ENCODE assay signal across 27 mouse cellular contexts in genomic region chr1:191065188-191065587, GRCm38 (mm10). TPM values are rescaled to one million over a fixed set of nuclear protein-coding genes. Genes with fewer than 3 reads are reported as not detected.
DNase-seq lines count a peak whose midpoint lies in the region; ATAC-seq and TF ChIP-seq lines count a peak whose summit lies in the region.
"Had no signal": no experiment of that assay in that cellular context is flagged by ENCODE, and none has a peak within 500 bp of the region (broad histone marks: within the 10 kb centered on the region; RNA-seq: fewer than 3 reads in every experiment).

No protein-coding gene starts in this region.

- ATAC-seq in G1E (ENCODE audit: extremely low read depth, insufficient number of reproducible peaks, low FRiP score, poor library complexity, severe bottlenecking): peak; percentile 46
- ATAC-seq in liver, embryonic 13.5 days (ENCODE audit: low read depth): no peak
- peak; percentile 63 for ATAC-seq in monocyte, adult 5-6 weeks (replicated peaks; ENCODE audit: insufficient number of reproducible peaks, low FRiP score, low TSS enrichment, poor library complexity, severe bottlenecking)
- no peak for ATAC-seq in neural tube, embryonic 15.5 days (ENCODE audit: low FRiP score)
- ATAC-seq: forebrain, postnatal 0 days had no signal

- no peak for TF ChIP-seq CTCF in E14TG2a.4 (conservative IDR thresholded peaks at IDR 0.05; ENCODE audit: low read length)
- TF ChIP-seq CTCF in G1E (IDR thresholded peaks at IDR 0.05; ENCODE audit: low read depth, low read length): no peak

- H3K9ac ChIP-seq in liver, embryonic 13.5 days: peak overlapping the region; percentile 18; the same call in 1 of the 2 replicates
- no peak overlapping the region for H3K9ac ChIP-seq in neural tube, embryonic 15.5 days (replicated peaks)
- H3K9ac ChIP-seq: embryonic facial prominence, embryonic 15.5 days; forebrain, postnatal 0 days; hindbrain, embryonic 13.5 days; limb, embryonic 12.5 days; midbrain, embryonic 12.5 days had no signal

- H3K4me2 ChIP-seq in liver, embryonic 13.5 days: peak overlapping the region; percentile 46
- no peak overlapping the region for H3K4me2 ChIP-seq in neural tube, embryonic 15.5 days
- H3K4me2 ChIP-seq: embryonic facial prominence, embryonic 15.5 days; hindbrain, embryonic 13.5 days; limb, embryonic 12.5 days; midbrain, embryonic 12.5 days had no signal

- no peak for DNase-seq in G1E (ENCODE audit: low spot score)
- no peak for DNase-seq in liver, embryonic 13.5 days
- no peak for DNase-seq in left cerebral cortex, adult 8-10 months (ENCODE audit: low spot score in 2 of 2)
- no peak for DNase-seq in kidney, postnatal 36 days
- DNase-seq: adrenal gland, postnatal 36 days; cerebellum, adult 9-10 months; forebrain, postnatal 0 days; gastrocnemius, postnatal 14 days; heart, adult 2 months; kidney, adult 11 months; lung, adult 18-20 months; lung, postnatal 10 days; right cerebral cortex, postnatal 14 days had no signal

- H3K27me3 ChIP-seq in E14TG2a.4 (ENCODE audit: insufficient read depth, low read length): no peaks in the 10 kb centered on the region
- no peaks in the 10 kb centered on the region for H3K27me3 ChIP-seq in G1E (ENCODE audit: insufficient read depth, low read length)
- H3K27me3 ChIP-seq in liver, embryonic 13.5 days: no peaks in the 10 kb centered on the region
- H3K27me3 ChIP-seq in neural tube, embryonic 15.5 days (replicated peaks): no peaks in the 10 kb centered on the region
- H3K27me3 ChIP-seq: embryonic facial prominence, embryonic 15.5 days; hindbrain, embryonic 13.5 days; limb, embryonic 12.5 days; midbrain, embryonic 12.5 days had no signal

- H3K9me3 ChIP-seq in E14TG2a.4 (ENCODE audit: low read length) (peaks cover 20% of the 10 kb centered on the region), G1E (replicated peaks) (no peaks in the 10 kb centered on the region)
- no peaks in the 10 kb centered on the region for H3K9me3 ChIP-seq in liver, embryonic 13.5 days (replicated peaks)
- no peaks in the 10 kb centered on the region for H3K9me3 ChIP-seq in neural tube, embryonic 15.5 days (replicated peaks)
- H3K9me3 ChIP-seq: embryonic facial prominence, embryonic 15.5 days; forebrain, embryonic 10.5 days; hindbrain, embryonic 13.5 days; limb, embryonic 12.5 days; midbrain, embryonic 12.5 days had no signal

- WGBS in liver, embryonic 13.5 days (ENCODE audit: insufficient replicate concordance): 57% methylated on average over 4 of the region's 4 CpGs
- 84% methylated on average over 4 of the region's 4 CpGs for WGBS in neural tube, embryonic 15.5 days

- H3K4me1 ChIP-seq in E14TG2a.4 (replicated peaks; ENCODE audit: low read depth, low read length) (peaks cover 61% of the 10 kb centered on the region), G1E (ENCODE audit: insufficient read depth, low read depth, low read length) (peaks cover 34% of the 10 kb centered on the region)
- peaks cover 33% of the 10 kb centered on the region for H3K4me1 ChIP-seq in liver, embryonic 13.5 days (replicated peaks)
- H3K4me1 ChIP-seq in neural tube, embryonic 15.5 days: peaks cover 21% of the 10 kb centered on the region

- H3K36me3 ChIP-seq in E14TG2a.4 (ENCODE audit: insufficient read depth, low read length) (peaks cover 58% of the 10 kb centered on the region), G1E (replicated peaks) (peaks cover 56% of the 10 kb centered on the region)
- peaks cover 55% of the 10 kb centered on the region for H3K36me3 ChIP-seq in liver, embryonic 13.5 days
- H3K36me3 ChIP-seq in neural tube, embryonic 15.5 days: no peaks in the 10 kb centered on the region

- H3K4me3 ChIP-seq in E14TG2a.4 (replicated peaks; ENCODE audit: low read length): peak overlapping the region; percentile 45
- H3K4me3 ChIP-seq in G1E (ENCODE audit: low read depth, low read length): no peak overlapping the region; the same call in 1 of the 2 replicates
- peak overlapping the region; percentile 24 for H3K4me3 ChIP-seq in liver, embryonic 13.5 days (replicated peaks)
- H3K4me3 ChIP-seq in neural tube, embryonic 15.5 days (replicated peaks): no peak overlapping the region
- H3K4me3 ChIP-seq: embryonic facial prominence, embryonic 15.5 days; forebrain, embryonic 10.5 days; heart, adult 2 months; hindbrain, embryonic 13.5 days; limb, embryonic 12.5 days; midbrain, embryonic 12.5 days had no signal

- H3K27ac ChIP-seq in liver, embryonic 13.5 days: peak overlapping the region; percentile 21; the same call in 1 of the 2 replicates
- no peak overlapping the region for H3K27ac ChIP-seq in neural tube, embryonic 15.5 days (replicated peaks)
- H3K27ac ChIP-seq: embryonic facial prominence, embryonic 15.5 days; forebrain, embryonic 10.5 days; heart, adult 2 months; hindbrain, embryonic 13.5 days; limb, embryonic 12.5 days; midbrain, embryonic 12.5 days; stomach, postnatal 0 days had no signal

RNA-seq across cellular contexts. Expression of gene Nsl1, which starts 2.4 kb away (rescaled TPM):
- total RNA-seq in G1E (2014; fragmentation: Nextera tagmentation) (12.5 and 13.4 TPM in 2 replicates), G1E (2017) (18.1 and 22.1 TPM in 2 replicates)
- polyA plus RNA-seq in G1E (2012): 19.4 and 25.6 TPM in 2 replicates
- 16.7 and 18.1 TPM in 2 replicates for polyA plus RNA-seq in liver, embryonic 13.5 days (2015; fragmentation: Nextera tagmentation; extraction: Ambion mirVana)
- 1.2 to 3.1 TPM (median 2.9 TPM) in 3 replicates for total RNA-seq in monocyte, adult 5-6 weeks (2017)
- 1 to 10 TPM in 1 of 4 experiments, under 1 TPM in 3; 0.37 to 1.3 (median 0.55) TPM for total RNA-seq in left cerebral cortex, adult 8-10 months (2022)
- 4.6 and 7.6 TPM in 2 replicates for polyA plus RNA-seq in neural tube, embryonic 15.5 days (2015; fragmentation: Nextera tagmentation; extraction: Ambion mirVana)

RNA-seq across cellular contexts. Expression of gene Tatdn3, which starts 2.5 kb away (rescaled TPM):
- total RNA-seq in G1E (2014; fragmentation: Nextera tagmentation) (33.6 and 53.0 TPM in 2 replicates), G1E (2017) (36.8 and 50.0 TPM in 2 replicates)
- 0.77 and 1.6 TPM in 2 replicates for polyA plus RNA-seq in G1E (2012)
- polyA plus RNA-seq in liver, embryonic 13.5 days (2015; fragmentation: Nextera tagmentation; extraction: Ambion mirVana): 8.6 and 10.3 TPM in 2 replicates
- 10.0 to 21.2 TPM (median 15.4 TPM) in 3 replicates for total RNA-seq in monocyte, adult 5-6 weeks (2017)
- total RNA-seq in left cerebral cortex, adult 8-10 months (2022): 10 to 100 TPM; 28.7 to 35.8 (median 31.9) TPM
- 14.4 and 16.0 TPM in 2 replicates for polyA plus RNA-seq in neural tube, embryonic 15.5 days (2015; fragmentation: Nextera tagmentation; extraction: Ambion mirVana)

RNA-seq across cellular contexts. Expression of gene Spata45, which starts 28.7 kb away (rescaled TPM):
- total RNA-seq in G1E (2014; fragmentation: Nextera tagmentation): not detected in 2 replicates
- not detected in 2 replicates for total RNA-seq in G1E (2017)
- polyA plus RNA-seq in G1E (2012): not detected in 2 replicates
- polyA plus RNA-seq in liver, embryonic 13.5 days (2015; fragmentation: Nextera tagmentation; extraction: Ambion mirVana): not detected in 2 replicates
- not detected in 3 replicates for total RNA-seq in monocyte, adult 5-6 weeks (2017)
- total RNA-seq in left cerebral cortex, adult 8-10 months (2022): not detected
- polyA plus RNA-seq in neural tube, embryonic 15.5 days (2015; fragmentation: Nextera tagmentation; extraction: Ambion mirVana): not detected in 2 replicates
- total RNA-seq: adrenal gland, postnatal 36 days; forebrain, postnatal 0 days; gastrocnemius, postnatal 14 days; heart, adult 2 months; heart, postnatal 25 days; layer of hippocampus, postnatal 25 days; left cerebral cortex, postnatal 10 days had no signal
- polyA plus RNA-seq: embryonic facial prominence, embryonic 15.5 days; forebrain, embryonic 10.5 days; forebrain, postnatal 0 days; heart, adult 2 months; heart, embryonic 14.5 days; hindbrain, embryonic 13.5 days; kidney, embryonic 16.5 days; limb, embryonic 12.5 days; midbrain, embryonic 12.5 days; stomach, postnatal 0 days had no signal

RNA-seq across cellular contexts. Expression of gene Batf3, which starts 32.5 kb away (rescaled TPM):
- total RNA-seq in G1E (2014; fragmentation: Nextera tagmentation) (not detected in 2 replicates), G1E (2017) (0.11 TPM in 1 of 2 replicates, not detected in the other)
- 0.09 TPM in 1 of 2 replicates, not detected in the other for polyA plus RNA-seq in G1E (2012)
- polyA plus RNA-seq in liver, embryonic 13.5 days (2015; fragmentation: Nextera tagmentation; extraction: Ambion mirVana): 2.6 and 3.1 TPM in 2 replicates
- total RNA-seq in monocyte, adult 5-6 weeks (2017): 1.6 to 2.5 TPM (median 2.3 TPM) in 3 replicates
- 1 to 10 TPM in 3 of 4 experiments, under 1 TPM in 1; 0.89 to 5.4 (median 3.9) TPM for total RNA-seq in left cerebral cortex, adult 8-10 months (2022)
- 3.5 and 3.6 TPM in 2 replicates for polyA plus RNA-seq in neural tube, embryonic 15.5 days (2015; fragmentation: Nextera tagmentation; extraction: Ambion mirVana)

RNA-seq across cellular contexts. Expression of gene Flvcr1, which starts 39.2 kb away (rescaled TPM):
- total RNA-seq in G1E (2014; fragmentation: Nextera tagmentation) (18.7 and 20.2 TPM in 2 replicates), G1E (2017) (21.9 and 22.5 TPM in 2 replicates)
- 8.2 and 8.8 TPM in 2 replicates for polyA plus RNA-seq in G1E (2012)
- 4.3 and 5.0 TPM in 2 replicates for polyA plus RNA-seq in liver, embryonic 13.5 days (2015; fragmentation: Nextera tagmentation; extraction: Ambion mirVana)
- 43.6 to 66.2 TPM (median 54.3 TPM) in 3 replicates for total RNA-seq in monocyte, adult 5-6 weeks (2017)
- total RNA-seq in left cerebral cortex, adult 8-10 months (2022): 10 to 100 TPM; 12.5 to 15.3 (median 14.3) TPM
- 7.5 and 8.1 TPM in 2 replicates for polyA plus RNA-seq in neural tube, embryonic 15.5 days (2015; fragmentation: Nextera tagmentation; extraction: Ambion mirVana)

Comparison
In these comparisons a context has a peak if more than half of its experiments do, and no peak if none do; other contexts are left out.
1. H3K4me3 ChIP-seq: peak in E14TG2a.4 (single experiment) and liver, embryonic 13.5 days (single experiment); none in G1E (single experiment) and neural tube, embryonic 15.5 days (single experiment).
2. ATAC-seq: peak in G1E (single experiment) and monocyte, adult 5-6 weeks (single experiment); none in liver, embryonic 13.5 days (single experiment) and neural tube, embryonic 15.5 days (single experiment).